Mouse (Mus musculus) T-cell, adult 2 months (primary cell): ENCODE data around the gene Rangap1.
"Not testable (repeated sequence)": the region's sequence is repeated elsewhere in the genome, so short reads cannot be mapped to it uniquely, and the experiment has no call there.

Source experiments
- DNase-seq: peaks from one replicate; pipeline ENCODE4 v3.0.0; 2022; ENCODE audit warnings: low spot score

Gene Rangap1

GRCm38 (mm10) chr15:81744992-81745600 lies at the start of gene Rangap1, which contains the start of gene Zc3h7b:
TSS of gene Rangap1 (minus strand) at chr15:81745530.
TSS of gene Zc3h7b (plus strand) at chr15:81745057.
- peak; percentile 49 for DNase-seq

GRCm38 (mm10) chr15:81792444-81792843 lies 47.1 kb upstream of the Rangap1 start:
- DNase-seq: no peak

DNA sequence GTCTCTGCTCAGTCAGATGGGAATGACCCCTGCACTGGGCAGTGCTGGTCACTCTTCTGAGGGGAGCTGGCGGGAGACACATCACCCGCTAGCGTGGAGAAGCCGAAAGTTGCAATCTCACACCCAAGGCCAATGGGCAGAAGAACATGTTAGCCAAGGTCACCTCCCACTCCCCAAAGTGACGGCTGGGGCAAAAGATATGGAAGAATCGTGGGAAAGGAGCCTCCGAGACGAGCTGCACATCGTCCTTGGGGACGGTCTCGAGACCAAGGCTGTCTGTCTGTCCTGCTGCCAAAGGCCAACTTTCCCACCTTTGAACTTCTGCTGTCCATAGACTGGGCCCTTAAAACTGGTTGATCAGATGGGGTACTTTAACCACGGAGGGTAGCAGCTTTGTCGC lies 42.2 kb upstream of the Rangap1 start:
- no peak for DNase-seq

- no peak for DNase-seq
Measured at GRCm38 (mm10) chr15:81785701-81786100, 40.4 kb upstream of the Rangap1 start.

DNA sequence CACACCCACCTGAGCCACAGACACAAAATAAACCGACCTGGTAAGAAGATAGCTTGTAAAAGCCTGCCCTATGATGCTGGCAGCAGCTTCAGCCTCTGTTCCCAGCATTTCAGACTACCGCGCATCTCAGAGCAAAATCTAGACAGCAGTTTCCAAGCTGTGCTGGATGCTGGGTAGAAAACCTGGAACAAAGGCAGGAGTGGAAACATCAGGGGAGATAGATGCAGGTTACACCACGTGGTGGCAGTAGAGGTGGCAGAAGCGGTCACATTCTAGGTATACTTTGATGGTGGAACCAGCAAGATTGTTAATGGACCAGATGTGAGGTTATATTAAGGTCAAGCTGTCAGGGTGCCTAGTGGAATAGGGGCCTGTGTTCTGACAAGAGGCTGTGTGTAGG lies 39.4 kb upstream of the Rangap1 start:
- DNase-seq: no peak

GRCm38 (mm10) chr15:81781816-81782215 lies 36.5 kb upstream of the Rangap1 start:
- no peak for DNase-seq

DNA sequence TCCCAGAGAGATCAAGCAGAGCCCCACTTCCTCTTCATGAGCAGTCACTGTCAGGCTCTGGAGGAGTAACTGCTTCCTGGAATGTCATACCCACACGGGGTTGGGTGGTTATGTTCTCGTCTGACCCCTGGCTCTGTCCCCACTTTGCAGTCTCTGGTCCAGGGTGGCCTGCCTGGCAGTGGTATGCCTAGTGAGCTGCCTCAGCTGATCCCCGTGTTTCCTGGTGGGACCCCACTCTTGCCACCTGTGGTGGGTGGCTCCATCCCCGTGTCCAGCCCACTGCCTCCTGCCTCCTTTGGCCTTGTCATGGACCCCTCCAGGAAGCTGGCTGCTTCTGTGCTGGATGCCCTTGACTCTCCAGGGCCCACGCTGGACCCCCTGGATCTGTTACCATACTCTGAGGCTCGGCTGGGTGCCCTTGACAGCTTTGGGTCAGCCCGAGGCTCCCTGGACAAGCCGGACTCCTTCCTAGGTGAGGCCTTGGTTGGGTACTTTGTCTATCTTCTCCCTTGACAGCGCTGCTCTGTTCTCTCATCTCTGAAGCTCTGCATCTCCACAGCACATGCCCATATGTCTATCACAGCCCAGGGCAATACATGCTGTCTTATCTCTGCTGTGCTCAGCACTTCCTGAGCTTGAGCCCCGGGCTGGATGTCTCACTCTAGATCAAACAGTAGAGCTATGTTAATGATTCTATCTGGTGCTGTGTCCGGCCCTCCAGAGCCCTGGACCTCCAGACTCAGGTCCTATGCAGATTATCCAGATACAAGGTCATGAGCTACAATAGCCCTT lies 31.5 kb upstream of the Rangap1 start:
- DNase-seq: no peak

- no peak for DNase-seq
Measured at GRCm38 (mm10) chr15:81774505-81775171, 29.3 kb upstream of the Rangap1 start.

- no peak for DNase-seq
Measured at GRCm38 (mm10) chr15:81772431-81773120, 27.2 kb upstream of the Rangap1 start.

DNA sequence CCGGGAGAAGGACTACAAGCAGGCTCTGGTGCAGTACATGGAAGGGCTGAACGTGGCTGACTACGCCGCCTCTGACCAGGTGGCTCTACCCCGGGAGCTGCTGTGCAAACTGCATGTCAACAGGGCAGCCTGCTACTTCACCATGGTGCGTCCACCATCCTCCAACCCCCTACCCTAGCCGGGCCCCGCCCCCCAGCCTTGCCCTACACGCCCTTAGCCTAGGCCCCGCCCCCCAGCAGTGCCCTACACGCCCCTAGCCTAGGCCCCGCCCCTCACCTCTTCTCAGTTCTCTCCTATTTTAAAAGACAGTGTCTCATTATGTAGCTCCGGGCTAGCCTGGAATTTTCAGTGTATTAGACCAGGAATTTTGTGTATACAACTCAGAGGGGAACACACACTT lies 23.7 kb upstream of the Rangap1 start:
- DNase-seq: no peak

DNA sequence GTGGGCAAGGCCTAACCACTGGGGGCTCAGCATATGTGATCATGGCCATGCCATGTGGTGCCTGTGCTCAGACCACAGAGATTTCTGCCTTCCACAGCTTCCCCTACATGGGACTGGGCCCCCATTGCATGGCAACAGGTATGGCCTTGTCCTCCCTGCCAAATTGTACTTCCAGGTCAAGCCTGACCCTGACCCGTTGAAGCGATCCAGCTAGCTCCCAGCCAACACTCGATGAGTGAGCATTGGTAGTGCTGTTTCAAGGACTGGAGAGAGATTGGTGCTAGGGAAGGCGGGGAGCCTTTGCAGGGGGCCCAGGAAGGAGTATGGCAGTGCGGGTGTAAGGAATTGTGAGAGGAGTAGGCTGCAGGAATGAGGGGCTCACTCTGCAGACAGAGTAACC lies 21.1 kb upstream of the Rangap1 start:
- no peak for DNase-seq

GRCm38 (mm10) chr15:81765651-81766050 lies 20.3 kb upstream of the Rangap1 start:
- no peak for DNase-seq

DNA sequence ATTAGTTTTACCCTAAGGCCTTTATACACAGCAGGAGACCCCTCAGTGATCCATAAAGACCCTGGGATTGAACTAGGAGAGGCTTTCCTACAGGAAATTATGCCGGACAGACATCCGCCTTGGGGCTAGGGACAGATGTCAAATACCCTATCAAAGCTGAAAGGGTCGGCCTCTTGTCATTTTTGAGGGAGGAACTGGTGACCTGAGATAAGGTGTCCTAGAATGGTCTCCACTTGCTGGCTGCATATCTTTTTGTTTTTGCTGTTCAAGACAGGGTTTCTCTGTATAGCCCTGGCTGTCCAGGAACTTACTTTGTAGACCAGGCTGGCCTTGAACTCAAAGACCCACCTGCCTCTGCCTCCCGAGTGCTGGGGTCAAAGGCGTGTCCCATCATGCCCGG lies 19.2 kb upstream of the Rangap1 start:
- DNase-seq: no peak

DNA sequence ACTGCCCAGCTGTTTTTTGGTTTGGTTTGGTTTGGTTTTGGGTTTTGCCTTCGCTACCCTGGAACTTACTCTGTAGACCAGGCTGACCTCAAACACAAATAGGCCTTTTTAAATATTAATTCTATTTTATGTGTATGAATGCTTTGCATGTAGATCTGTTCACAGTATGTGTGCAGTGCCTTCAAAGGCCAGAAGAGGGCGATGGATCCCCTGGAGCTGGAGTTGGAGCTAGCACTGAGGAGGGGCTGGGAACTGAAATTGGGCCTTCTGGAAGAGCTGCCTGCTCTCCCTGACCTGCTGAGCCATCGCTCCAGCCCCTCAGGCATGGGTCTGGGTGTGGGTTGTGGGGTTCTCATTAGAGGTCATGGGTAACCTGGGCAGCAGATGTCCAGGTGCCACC lies 16.6 kb upstream of the Rangap1 start:
- DNase-seq: no peak

DNA sequence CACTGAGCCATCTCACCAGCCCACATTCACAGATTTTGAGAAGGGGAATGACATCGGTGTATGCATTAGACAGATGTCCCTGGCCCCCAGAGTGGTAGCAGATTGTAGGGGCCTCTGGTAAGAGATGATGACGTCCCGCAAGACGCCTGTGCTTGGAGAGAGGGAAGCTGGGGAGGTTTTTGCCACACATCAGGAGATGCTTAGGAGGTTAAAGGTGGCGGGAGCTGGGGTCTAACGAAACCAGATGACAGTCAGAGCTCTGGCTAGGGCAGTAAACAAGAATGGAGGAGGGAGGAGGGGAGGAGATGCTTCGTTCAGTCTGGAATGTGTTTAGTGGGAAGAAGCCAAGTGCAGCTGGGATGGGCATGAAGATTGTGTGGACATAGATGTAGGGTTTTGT lies 16.1 kb upstream of the Rangap1 start:
- DNase-seq: no peak

GRCm38 (mm10) chr15:81760361-81761079 lies 15.2 kb upstream of the Rangap1 start:
- no peak for DNase-seq

GRCm38 (mm10) chr15:81759542-81759941 lies 14.2 kb upstream of the Rangap1 start:
- no peak for DNase-seq

GRCm38 (mm10) chr15:81758701-81759100 lies 13.4 kb upstream of the Rangap1 start:
- DNase-seq: no peak

DNA sequence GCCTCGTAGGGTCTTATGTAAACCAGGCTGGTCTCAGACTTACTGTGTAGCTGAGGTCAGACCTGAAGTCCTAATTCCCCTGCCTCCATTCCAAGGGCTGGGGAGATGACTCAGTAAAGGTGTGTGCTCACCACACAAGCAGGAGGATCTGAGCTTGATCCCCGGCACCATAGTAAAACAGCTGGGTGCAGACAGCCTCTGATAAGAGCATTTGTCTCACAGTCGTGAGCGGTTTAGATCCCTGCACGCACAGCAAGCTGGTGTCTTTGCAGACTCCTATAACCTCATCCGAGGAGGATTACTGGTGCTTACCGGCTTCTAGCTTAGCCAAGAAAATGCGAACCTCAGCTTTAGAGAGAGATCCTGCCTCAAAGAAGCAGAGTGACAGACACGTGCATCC lies 8.3 kb upstream of the Rangap1 start:
- DNase-seq: no peak

DNA sequence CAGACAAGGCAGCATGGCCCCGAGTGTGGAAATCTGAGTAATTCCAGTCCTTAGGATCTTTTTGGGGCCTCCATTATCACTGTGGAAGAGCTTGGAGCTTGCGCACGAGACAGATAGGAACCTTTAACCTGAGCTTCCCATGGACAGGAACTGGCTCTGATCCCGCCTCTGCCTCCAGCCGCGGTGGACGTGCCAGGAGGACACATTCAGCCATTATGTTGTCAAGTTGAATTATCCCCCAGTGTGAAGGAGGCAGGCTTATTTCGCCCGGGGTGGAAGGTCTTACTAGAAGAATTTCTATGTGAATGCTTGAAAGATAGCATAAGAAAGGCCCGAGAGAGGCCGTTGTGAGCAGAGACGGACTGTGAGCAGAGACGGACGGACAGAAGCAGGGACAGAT lies 4.4 kb upstream of the Rangap1 start:
- DNase-seq: no peak

DNA sequence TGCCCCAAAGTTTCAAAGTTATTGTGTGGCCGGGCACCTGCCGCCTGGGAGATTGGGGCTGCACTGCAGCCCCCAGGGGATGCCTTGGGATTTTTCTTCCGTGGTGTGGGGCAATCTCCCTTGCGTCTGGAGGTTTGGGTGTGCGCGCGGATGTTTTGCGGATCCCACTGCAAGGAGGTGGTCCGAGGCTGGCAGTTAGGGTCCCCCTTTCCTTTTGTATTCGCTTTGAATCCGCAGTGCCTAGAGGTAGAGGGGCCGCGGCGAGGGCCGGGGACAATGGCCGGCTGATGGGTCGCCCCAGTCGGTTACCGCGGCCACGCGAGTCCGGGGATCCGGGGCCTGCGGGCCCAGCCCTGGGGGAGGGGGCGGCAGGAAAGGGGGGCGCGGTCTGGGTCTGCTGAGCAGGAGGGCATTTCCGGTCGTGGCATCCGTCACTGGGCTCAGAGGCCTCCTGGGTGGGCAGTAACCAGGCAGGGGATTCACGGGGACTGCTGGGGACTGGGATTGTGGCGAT lies 328 bp upstream of the Rangap1 start:
- DNase-seq: peak; percentile 63

- not testable (repeated sequence) for DNase-seq
Measured at GRCm38 (mm10) chr15:81742368-81742767, 3.0 kb downstream of the Rangap1 start.
